Mouse (Mus musculus) liver, embryonic 12.5 days (tissue): ENCODE results near the gene Gramd1b. TPM values are rescaled to one million over a fixed set of nuclear protein-coding genes. Genes with fewer than 3 reads are reported as not detected.

ENCODE experiments used
- ATAC-seq: fragments of 200-750 bp; cut with Nextera tagmentation; 2 replicates; pipeline ENCODE4 v1.8.0; 2017; ENCODE audit warnings: moderate number of reproducible peaks, mild to moderate bottlenecking, moderate library complexity
- H3K27ac ChIP-seq: fragments of 300-500 bp; sonication (generic); 2 replicates; pipeline ENCODE4 v1.5.1; 2016; ENCODE audit warnings: mild to moderate bottlenecking
- H3K27me3 ChIP-seq: fragments of 300-500 bp; sonication (generic); replicated peaks from 2 replicates; pipeline ENCODE4 v1.6.1; 2016; ENCODE audit warnings: mild to moderate bottlenecking, moderate library complexity
- H3K36me3 ChIP-seq: fragments of 300-500 bp; sonication (generic); 2 replicates; pipeline ENCODE4 v1.6.1; 2016; ENCODE audit warnings: mild to moderate bottlenecking, moderate library complexity
- H3K4me1 ChIP-seq: fragments of 300-500 bp; sonication (generic); 2 replicates; pipeline ENCODE4 v1.6.1; 2016
- H3K4me2 ChIP-seq: fragments of 300-500 bp; sonication (generic); 2 replicates; pipeline ENCODE4 v1.6.1; 2016; ENCODE audit warnings: mild to moderate bottlenecking, moderate library complexity
- H3K4me3 ChIP-seq: fragments of 300-500 bp; sonication (generic); 2 replicates; pipeline ENCODE4 v1.5.1; 2016; ENCODE audit warnings: mild to moderate bottlenecking, moderate library complexity
- H3K9ac ChIP-seq: fragments of 300-500 bp; sonication (generic); 2 replicates; pipeline ENCODE4 v1.6.1; 2016; ENCODE audit warnings: mild to moderate bottlenecking, moderate library complexity
- H3K9me3 ChIP-seq: fragments of 300-500 bp; sonication (generic); replicated peaks from 2 replicates; pipeline ENCODE4 v1.6.1; 2016; ENCODE audit warnings: mild to moderate bottlenecking, moderate library complexity
- WGBS: fragments of 180-500 bp; shearing (Covaris S2); methylation state at CpG from one replicate; pipeline ENCODE4 v1.1.7; 2016; ENCODE audit not compliant: insufficient replicate concordance; 5-methylcytosine and 5-hydroxymethylcytosine counted together
- polyA plus RNA-seq: library from polyadenylated mRNA; unstranded; fragments of >200 nt; fragmentation: Nextera tagmentation; extraction: Ambion mirVana; gene quantifications from 2 replicates; pipeline ENCODE4 v1.2.1, GENCODE M21; 2016

Gramd1b gene
- polyA plus RNA-seq, 1 experiment from 2014 or later: 1.7 TPM

DNA sequence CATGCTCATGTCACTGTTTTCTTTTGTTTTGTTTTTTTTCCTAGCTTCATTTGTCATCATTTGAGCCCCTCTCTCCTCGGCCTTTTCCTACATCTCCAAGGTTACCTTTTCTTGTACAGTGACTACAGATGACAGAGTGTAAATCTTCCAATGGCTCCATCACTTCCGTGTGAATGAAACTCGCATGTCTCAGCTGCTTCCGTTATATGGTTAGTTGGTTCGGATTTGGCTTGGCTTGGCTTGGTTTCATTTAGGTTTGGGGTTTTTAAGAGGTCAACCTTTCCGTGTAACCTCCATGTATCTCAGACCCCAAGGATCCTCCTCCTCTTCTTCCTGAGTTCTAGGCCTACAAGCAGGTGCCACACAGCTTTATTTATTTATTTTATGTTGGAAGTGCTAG lies 77.3 kb downstream of the Gramd1b start:
- Histone ChIP-seq H3K27me3 (peaks cover 13% of the 10 kb centered on the region), H3K9ac (no peak overlapping the region), H3K4me1 (peaks cover 38% of the 10 kb centered on the region), H3K27ac (no peak overlapping the region), H3K36me3 (no peaks in the 10 kb centered on the region), H3K4me2 (no peak overlapping the region), H3K9me3 (no peaks in the 10 kb centered on the region), H3K4me3 (no peak overlapping the region)
- 74% methylated on average over 6 of the region's 6 CpGs for WGBS
- no peak for ATAC-seq

DNA sequence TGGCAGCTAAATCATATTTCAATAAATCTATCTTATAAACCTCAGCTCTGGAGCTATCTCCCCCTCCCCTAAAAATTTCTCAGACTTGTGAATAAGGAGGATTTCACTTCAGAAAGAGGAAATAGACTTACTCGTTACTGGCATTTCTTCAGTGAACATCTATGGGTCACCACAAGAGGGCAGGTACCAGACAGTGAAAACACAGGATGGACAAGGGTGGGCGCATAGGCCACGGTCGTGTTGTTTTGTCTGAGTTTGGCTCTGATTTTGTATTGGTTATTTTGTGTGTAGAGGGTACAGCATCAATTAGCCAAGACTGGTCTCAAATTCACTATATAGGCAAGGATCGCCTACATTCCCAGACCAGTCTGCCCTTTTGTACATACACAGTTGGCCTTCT lies 79.0 kb downstream of the Gramd1b start:
- peaks cover 13% of the 10 kb centered on the region for H3K27me3 ChIP-seq
- no peak overlapping the region for H3K4me3 ChIP-seq
- no peak for ATAC-seq
- WGBS: 67% methylated on average over 5 of the region's 5 CpGs
- no peaks in the 10 kb centered on the region for H3K36me3 ChIP-seq
- no peaks in the 10 kb centered on the region for H3K9me3 ChIP-seq
- no peak overlapping the region for H3K27ac ChIP-seq
- H3K4me1 ChIP-seq: peaks cover 35% of the 10 kb centered on the region
- no peak overlapping the region for H3K9ac ChIP-seq
- no peak overlapping the region for H3K4me2 ChIP-seq

DNA sequence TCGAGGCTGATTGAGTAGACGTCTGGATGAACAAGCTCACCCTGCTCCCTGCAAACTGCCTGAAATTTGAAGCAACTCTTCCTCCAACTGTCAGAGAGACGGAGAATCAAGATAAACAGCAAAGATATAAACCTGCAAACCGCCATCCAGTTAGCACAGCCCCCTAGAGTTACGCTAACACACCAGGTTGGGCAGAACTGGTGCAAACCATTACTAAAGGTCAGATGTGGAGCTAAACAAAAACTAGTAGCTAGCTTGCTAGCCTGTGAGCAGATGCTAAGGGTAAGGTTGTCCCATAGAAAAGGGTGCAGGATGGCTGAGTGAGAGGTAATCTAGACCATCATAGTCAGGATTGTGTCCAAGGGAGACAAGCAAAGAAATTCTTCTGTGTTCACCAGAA lies 80.4 kb downstream of the Gramd1b start:
- peaks cover 22% of the 10 kb centered on the region for H3K4me1 ChIP-seq
- ATAC-seq: no peak
- no peak overlapping the region for H3K4me2 ChIP-seq
- no peaks in the 10 kb centered on the region for H3K36me3 ChIP-seq
- no peak overlapping the region for H3K4me3 ChIP-seq
- 43% methylated on average over 5 of the region's 5 CpGs for WGBS
- H3K27ac ChIP-seq: no peak overlapping the region
- H3K9me3 ChIP-seq: no peaks in the 10 kb centered on the region
- no peak overlapping the region for H3K9ac ChIP-seq
- peaks cover 8% of the 10 kb centered on the region for H3K27me3 ChIP-seq

DNA sequence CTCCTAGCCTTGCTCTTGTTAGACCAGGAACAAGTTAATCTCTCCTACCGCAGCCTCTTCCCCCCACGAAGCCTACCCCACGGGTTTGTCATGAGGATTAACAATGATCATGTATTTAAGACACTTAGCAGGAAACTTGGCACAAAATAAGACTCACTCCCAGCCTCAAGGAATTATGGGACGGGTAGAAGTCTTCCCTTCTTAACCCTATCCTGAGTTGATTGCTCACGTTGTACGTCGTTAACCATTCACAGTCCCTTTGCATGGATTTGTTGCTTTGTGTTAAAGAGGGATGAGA lies 80.8 kb downstream of the Gramd1b start:
- peaks cover 18% of the 10 kb centered on the region for H3K4me1 ChIP-seq
- ATAC-seq: no peak
- H3K4me3 ChIP-seq: no peak overlapping the region
- no peaks in the 10 kb centered on the region for H3K9me3 ChIP-seq
- no peak overlapping the region for H3K9ac ChIP-seq
- H3K27ac ChIP-seq: no peak overlapping the region
- H3K27me3 ChIP-seq: peaks cover 4% of the 10 kb centered on the region
- no peaks in the 10 kb centered on the region for H3K36me3 ChIP-seq
- H3K4me2 ChIP-seq: 0 out of 2 replicates have a peak overlapping the region, but pooled peaks have one; percentile 0
- WGBS: 54% methylated on average over 7 of the region's 7 CpGs

DNA sequence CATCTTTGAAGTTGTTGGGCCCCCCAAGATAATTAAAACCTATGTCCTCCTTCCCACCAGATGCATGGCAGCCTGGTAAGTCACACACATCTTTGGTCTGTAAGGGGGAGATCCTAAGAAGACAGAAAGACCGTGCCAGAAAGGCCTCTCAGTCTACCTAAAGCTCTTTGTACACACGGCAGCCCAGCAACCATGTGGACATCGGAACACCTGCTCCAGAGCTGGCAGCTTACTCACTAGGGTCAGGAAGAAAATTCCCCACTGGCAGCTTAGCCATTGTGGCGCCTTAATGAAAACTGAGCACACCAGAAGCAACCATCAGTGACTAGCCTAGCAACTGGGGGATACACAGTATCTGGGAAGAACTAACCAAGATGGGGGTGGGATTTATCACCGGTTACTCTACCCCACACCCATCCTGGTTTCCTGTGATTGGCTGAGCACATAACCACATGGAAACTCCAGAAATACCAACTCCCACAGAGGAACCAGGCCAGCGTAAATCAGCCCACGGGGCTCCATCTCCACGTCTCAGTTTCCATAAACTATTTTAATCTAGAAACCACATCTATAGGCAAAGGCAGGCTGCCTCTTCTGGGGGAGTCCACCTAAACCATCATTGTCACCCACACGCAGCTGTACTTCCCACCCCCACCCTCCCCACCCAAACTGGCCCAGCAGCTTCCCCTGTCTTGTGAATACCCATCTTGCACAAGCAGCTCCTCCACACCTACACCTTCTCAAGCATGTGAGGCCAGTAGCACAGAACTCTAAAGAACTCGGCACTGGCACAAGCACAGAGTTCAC lies 81.4 kb downstream of the Gramd1b start:
- Histone ChIP-seq H3K4me2 (0 out of 2 replicates have a peak overlapping the region, but pooled peaks have one; percentile 0), H3K27me3 (no peaks in the 10 kb centered on the region), H3K9ac (no peak overlapping the region), H3K9me3 (no peaks in the 10 kb centered on the region), H3K27ac (no peak overlapping the region), H3K4me3 (no peak overlapping the region), H3K4me1 (peaks cover 13% of the 10 kb centered on the region), H3K36me3 (no peaks in the 10 kb centered on the region)
- no peak for ATAC-seq
- 42% methylated on average over 10 of the region's 10 CpGs for WGBS

DNA sequence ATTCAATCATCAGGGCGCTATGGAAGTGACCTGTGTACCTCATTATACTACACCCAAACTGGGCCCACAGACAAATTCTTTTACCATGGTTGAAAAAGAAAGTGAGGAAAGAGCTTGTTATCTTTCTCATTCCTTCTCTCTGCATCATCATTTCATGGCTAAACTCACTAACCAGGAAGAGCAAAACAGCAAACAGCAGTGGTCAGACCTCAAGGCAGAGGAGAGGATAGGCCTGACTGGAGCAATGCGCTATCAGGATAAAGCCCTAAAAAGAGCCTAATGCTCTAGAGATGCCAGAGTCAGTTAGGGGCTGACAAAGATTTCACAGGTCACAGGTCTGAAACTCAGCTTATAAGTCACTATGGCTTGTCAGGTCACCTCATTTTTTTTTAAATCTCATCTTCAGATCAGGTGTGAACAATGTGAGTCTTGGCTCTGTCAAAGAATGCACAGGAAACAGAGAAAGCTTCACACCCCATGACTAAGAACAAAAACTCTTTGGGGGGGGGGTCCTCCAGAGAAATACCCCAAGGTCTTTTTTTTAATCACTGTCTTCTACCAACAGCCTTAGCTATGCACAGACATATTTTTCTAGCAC lies 82.4 kb downstream of the Gramd1b start:
- peaks cover 11% of the 10 kb centered on the region for H3K4me1 ChIP-seq
- H3K36me3 ChIP-seq: no peaks in the 10 kb centered on the region
- H3K27me3 ChIP-seq: no peaks in the 10 kb centered on the region
- no peak overlapping the region for H3K4me2 ChIP-seq
- H3K9ac ChIP-seq: no peak overlapping the region
- no peak overlapping the region for H3K4me3 ChIP-seq
- 74% methylated on average over 2 of the region's 2 CpGs for WGBS
- no peak for ATAC-seq
- no peaks in the 10 kb centered on the region for H3K9me3 ChIP-seq
- H3K27ac ChIP-seq: no peak overlapping the region

DNA sequence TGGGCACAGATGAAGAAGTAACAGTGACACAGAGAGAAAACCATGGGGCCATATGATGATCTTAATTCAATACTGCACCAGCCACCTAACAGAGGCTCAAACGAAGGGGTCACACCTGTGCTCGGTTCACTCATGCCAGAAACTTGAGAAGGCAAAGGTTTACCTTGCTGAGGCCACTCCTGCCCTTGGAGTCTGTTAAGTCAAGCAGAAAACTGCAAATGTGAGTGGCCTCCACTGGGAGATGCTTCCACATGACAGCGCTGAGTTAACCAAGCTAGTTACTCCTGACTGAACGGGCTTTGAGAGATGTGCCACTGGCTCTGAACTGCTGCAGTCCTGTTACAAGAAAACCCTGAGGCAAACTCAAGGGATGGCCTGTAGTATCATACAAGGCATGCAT lies 83.9 kb downstream of the Gramd1b start:
- WGBS: 71% methylated on average over 4 of the region's 4 CpGs
- Histone ChIP-seq H3K27me3 (no peaks in the 10 kb centered on the region), H3K36me3 (no peaks in the 10 kb centered on the region), H3K4me3 (no peak overlapping the region), H3K27ac (no peak overlapping the region), H3K9ac (no peak overlapping the region), H3K9me3 (no peaks in the 10 kb centered on the region), H3K4me1 (peaks cover 11% of the 10 kb centered on the region), H3K4me2 (no peak overlapping the region)
- no peak for ATAC-seq

DNA sequence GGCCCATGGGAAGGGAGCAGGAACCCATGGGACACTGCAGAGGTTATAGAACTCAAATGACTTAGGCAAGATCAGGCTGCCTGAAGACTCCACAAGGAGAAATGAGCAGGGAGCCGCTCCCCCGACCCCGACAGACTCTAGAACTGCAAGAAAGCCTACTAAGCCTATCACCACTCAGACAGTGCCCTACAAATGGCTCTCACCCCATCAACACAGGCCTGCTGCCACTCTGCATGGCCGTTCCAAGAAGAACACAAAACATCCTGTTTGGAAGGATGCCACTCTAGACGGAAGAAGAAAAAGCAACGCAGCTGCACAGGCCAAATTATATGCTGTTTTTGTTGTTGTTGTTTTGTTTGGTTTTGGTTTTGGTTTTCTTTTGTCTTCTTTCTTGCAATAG lies 86.2 kb downstream of the Gramd1b start:
- Histone ChIP-seq H3K27me3 (no peaks in the 10 kb centered on the region), H3K27ac (no peak overlapping the region), H3K4me3 (no peak overlapping the region), H3K4me1 (peaks cover 4% of the 10 kb centered on the region), H3K9me3 (no peaks in the 10 kb centered on the region), H3K9ac (no peak overlapping the region), H3K36me3 (no peaks in the 10 kb centered on the region), H3K4me2 (no peak overlapping the region)
- 79% methylated on average over 6 of the region's 6 CpGs for WGBS
- no peak for ATAC-seq

DNA sequence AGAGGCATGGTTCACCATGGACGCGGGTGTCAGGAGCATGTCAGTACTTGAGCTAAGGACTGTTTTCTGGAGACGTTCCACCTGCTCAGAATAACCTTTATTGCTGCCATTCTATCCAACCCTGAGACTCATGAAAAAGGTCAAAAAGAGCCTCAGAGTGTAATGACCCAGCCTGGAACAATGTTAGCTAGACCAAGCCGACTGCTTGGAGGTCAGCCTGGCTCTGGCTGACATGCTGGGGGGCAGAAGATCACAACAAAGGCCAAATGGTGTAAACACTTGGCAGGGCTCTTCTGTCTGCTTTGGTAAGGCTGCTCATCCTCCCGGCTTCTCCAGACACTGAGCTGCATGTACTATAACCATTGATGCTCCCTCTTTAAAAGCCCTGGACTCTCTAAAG lies 88.4 kb downstream of the Gramd1b start:
- Histone ChIP-seq H3K36me3 (no peaks in the 10 kb centered on the region), H3K4me3 (no peak overlapping the region), H3K9ac (no peak overlapping the region), H3K4me1 (no peaks in the 10 kb centered on the region), H3K9me3 (no peaks in the 10 kb centered on the region), H3K27ac (no peak overlapping the region), H3K27me3 (no peaks in the 10 kb centered on the region), H3K4me2 (no peak overlapping the region)
- WGBS: 56% methylated on average over 5 of the region's 5 CpGs
- ATAC-seq: no peak

DNA sequence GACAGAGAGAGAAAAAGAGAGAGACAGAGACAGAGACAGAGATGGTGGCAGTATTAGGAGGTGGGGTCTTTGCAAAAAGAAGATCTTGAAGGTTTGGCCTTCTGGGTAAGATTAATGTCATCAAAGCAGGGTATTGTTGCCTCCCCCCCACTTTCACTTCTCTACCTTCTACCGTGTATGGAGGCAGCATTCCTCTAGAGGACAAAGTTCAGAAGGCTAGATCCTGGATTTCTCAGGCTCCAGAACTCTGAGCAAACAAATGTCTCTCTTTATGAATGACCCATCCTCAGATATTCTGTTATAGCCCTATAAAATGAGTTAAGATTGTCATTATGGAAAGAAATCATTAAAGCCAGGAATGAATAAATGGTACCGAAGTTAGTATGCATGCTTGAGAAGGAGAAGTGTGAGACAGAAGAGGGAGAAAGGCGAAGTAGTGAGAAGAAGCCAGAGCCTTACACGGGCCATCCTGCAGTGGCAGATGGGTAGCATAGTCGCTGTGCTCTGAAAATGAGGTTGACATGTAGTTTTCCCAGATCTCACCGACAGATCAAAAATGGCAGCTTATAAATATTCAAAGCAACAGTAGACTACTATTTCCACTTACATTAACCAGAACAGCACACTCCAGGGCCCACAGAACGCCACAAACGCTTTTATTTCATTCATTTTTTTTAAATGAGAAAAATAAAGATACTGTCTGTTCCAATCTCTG lies 91.1 kb downstream of the Gramd1b start:
- Histone ChIP-seq H3K4me1 (no peaks in the 10 kb centered on the region), H3K27ac (no peak overlapping the region), H3K4me3 (no peak overlapping the region), H3K9me3 (no peaks in the 10 kb centered on the region), H3K9ac (no peak overlapping the region), H3K4me2 (no peak overlapping the region), H3K27me3 (no peaks in the 10 kb centered on the region), H3K36me3 (no peaks in the 10 kb centered on the region)
- no peak for ATAC-seq
- WGBS: 69% methylated on average over 8 of the region's 8 CpGs

DNA sequence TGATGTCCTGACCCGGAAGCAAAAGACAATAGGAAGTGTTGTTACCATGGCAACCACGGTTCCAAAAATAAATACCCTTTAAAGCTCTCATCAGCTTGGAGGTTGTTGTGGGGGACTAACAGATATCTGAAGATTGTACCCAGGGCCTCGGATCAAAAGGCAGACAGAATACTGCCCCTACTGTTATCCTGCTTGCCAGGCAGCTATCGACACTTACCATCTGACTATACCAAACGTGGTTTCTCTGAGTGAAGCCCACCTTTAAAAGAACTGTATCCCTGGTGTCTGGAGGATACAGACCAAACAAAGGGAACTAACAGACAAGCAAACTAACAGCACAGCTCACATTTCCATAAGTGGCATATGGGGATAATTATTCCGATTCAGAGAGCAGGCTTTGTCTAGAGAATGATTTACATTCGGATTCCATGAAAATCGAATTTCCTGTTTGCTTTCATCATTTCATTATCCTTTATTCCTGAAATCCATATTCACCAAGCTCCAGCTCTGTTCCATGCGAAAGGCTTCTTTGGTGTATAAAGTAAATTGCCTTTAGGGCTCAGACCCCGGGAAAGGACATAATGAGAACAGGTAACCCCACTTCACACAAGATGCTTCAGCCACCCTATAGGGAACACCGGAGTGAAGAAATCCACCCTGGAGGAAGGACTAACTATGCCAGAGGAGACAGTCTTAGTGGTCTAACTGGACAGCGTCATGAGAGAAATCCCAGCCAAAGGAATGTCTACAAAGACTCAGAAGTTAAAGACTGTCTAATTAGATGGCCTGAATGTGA lies 92.3 kb downstream of the Gramd1b start:
- no peak overlapping the region for H3K9ac ChIP-seq
- H3K36me3 ChIP-seq: no peaks in the 10 kb centered on the region
- no peaks in the 10 kb centered on the region for H3K9me3 ChIP-seq
- no peak overlapping the region for H3K27ac ChIP-seq
- WGBS: 56% methylated on average over 12 of the region's 12 CpGs
- H3K4me3 ChIP-seq: no peak overlapping the region
- ATAC-seq: no peak
- H3K4me1 ChIP-seq: no peaks in the 10 kb centered on the region
- no peaks in the 10 kb centered on the region for H3K27me3 ChIP-seq
- H3K4me2 ChIP-seq: no peak overlapping the region

DNA sequence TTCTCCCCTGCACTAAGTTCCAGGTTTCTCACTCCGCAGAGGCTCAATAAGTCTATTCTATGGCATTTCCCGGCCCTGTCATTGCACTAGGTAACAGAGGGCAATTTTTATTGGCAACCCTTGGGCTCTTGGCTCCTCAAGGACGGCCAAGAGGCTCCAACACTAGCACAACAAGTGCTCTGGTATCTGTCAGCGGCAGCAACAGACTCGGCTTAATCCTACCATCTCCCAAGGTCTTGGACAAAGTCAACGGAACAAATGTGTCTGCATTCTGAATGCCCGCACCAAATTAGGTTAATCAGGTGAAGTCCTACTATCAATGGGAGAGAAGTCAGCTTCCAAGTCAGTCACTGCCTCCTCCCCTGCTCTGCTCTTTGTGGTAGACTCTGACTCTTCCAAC lies 93.3 kb downstream of the Gramd1b start:
- H3K4me1 ChIP-seq: no peaks in the 10 kb centered on the region
- ATAC-seq: no peak
- H3K27me3 ChIP-seq: no peaks in the 10 kb centered on the region
- WGBS: 68% methylated on average over 7 of the region's 7 CpGs
- H3K9me3 ChIP-seq: no peaks in the 10 kb centered on the region
- no peak overlapping the region for H3K9ac ChIP-seq
- H3K4me3 ChIP-seq: no peak overlapping the region
- H3K36me3 ChIP-seq: no peaks in the 10 kb centered on the region
- H3K27ac ChIP-seq: no peak overlapping the region
- no peak overlapping the region for H3K4me2 ChIP-seq
